Mouse (Mus musculus): ENCODE data around the gene Kazn.

- TF ChIP-seq POLR2A (IDR thresholded peaks at IDR 0.05; ENCODE audit: borderline replicate concordance, control insufficient read depth, low read depth, low read length): no peak
- TF ChIP-seq CTCF (IDR thresholded peaks at IDR 0.05; ENCODE audit: control insufficient read depth, insufficient read depth, low read length): no peak
Observed at GRCm38 (mm10) chr4:142162102-142162501, 77.1 kb downstream of the Kazn start.
